Mouse (Mus musculus) CH12.LX (cell line): Measurements from ENCODE around the gene Coro7. TPM values are rescaled to one million over a fixed set of nuclear protein-coding genes. Genes with fewer than 3 reads are reported as not detected.

Experiments
- DNase-seq: peaks from one replicate; pipeline ENCODE4 v3.0.0-alpha.2; 2013; ENCODE audit errors: extremely low read depth
- H3K27ac ChIP-seq: 2 replicates; pipeline ENCODE4 v1.5.1; 2012; ENCODE audit warnings: low read depth, mild to moderate bottlenecking, control low read depth, moderate library complexity; ENCODE audit not compliant: insufficient read depth
- H3K27me3 ChIP-seq: replicated peaks from 2 replicates; pipeline ENCODE3; 2012; ENCODE audit warnings: inconsistent platforms
- H3K36me3 ChIP-seq, 2 experiments: replicated peaks in 1 of 2; 2 replicates each; pipeline versions ENCODE3 to v1.6.1; 2012; ENCODE audit warnings: inconsistent platforms in 1 of 2, low read length in 1 of 2, mild to moderate bottlenecking in 1 of 2, mixed read lengths in 1 of 2, moderate library complexity in 1 of 2; ENCODE audit not compliant: control insufficient read depth in 1 of 2, insufficient read depth in 1 of 2
- H3K4me1 ChIP-seq, 2 experiments: 2 replicates each; pipeline ENCODE4 v1.6.1; 2012; ENCODE audit warnings: inconsistent platforms in 1 of 2, moderate library complexity in 1 of 2; ENCODE audit not compliant: insufficient read depth in 2 of 2, control insufficient read depth in 1 of 2
- H3K4me2 ChIP-seq: 2 replicates; pipeline ENCODE4 v1.6.1; 2012; ENCODE audit warnings: low read depth, mild to moderate bottlenecking, control low read depth; ENCODE audit not compliant: poor library complexity, insufficient read depth, severe bottlenecking
- H3K4me3 ChIP-seq, 3 experiments: fragments of 150-350 bp in 1 of 3; sonication (generic) in 1 of 3; replicated peaks in 1 of 3; 2 replicates each; pipeline versions ENCODE3 to v1.5.1; 2011 to 2012; ENCODE audit warnings: low read depth in 2 of 3, low read length in 2 of 3, mild to moderate bottlenecking in 2 of 3, moderate library complexity in 2 of 3, control low read depth in 1 of 3, improper control_type of control experiment in 1 of 3, inconsistent platforms in 1 of 3, mixed read lengths in 1 of 3; ENCODE audit not compliant: poor library complexity in 1 of 3
- H3K79me2 ChIP-seq: replicated peaks from 2 replicates; pipeline ENCODE4 v1.6.1; 2012; ENCODE audit warnings: mild to moderate bottlenecking, moderate library complexity; ENCODE audit not compliant: control insufficient read depth, poor library complexity, insufficient read depth, severe bottlenecking; ENCODE audit errors: extremely low read depth
- H3K9ac ChIP-seq: 2 replicates; pipeline ENCODE4 v1.6.1; 2012; ENCODE audit warnings: low read depth, mild to moderate bottlenecking, control low read depth, moderate library complexity; ENCODE audit not compliant: insufficient read depth
- H3K9me3 ChIP-seq: replicated peaks from 2 replicates; pipeline ENCODE3; 2012; ENCODE audit warnings: low read length, inconsistent platforms, mixed read lengths
- ETS1 ChIP-seq: conservative IDR thresholded peaks from 2 replicates; pipeline ENCODE4 v1.6.1; 2012; ENCODE audit warnings: low read depth, mild to moderate bottlenecking, inconsistent platforms, low read length, improper control_type of control experiment, moderate library complexity
- JUN ChIP-seq: IDR thresholded peaks from 2 replicates; pipeline ENCODE4 v1.6.1; 2011; ENCODE audit warnings: low read depth, mild to moderate bottlenecking, low read length, improper control_type of control experiment, moderate library complexity; ENCODE audit not compliant: insufficient read depth
- JUND ChIP-seq: conservative IDR thresholded peaks from 2 replicates; pipeline ENCODE4 v1.6.1; 2011; ENCODE audit warnings: low read depth, low read length, improper control_type of control experiment
- MAX ChIP-seq: IDR thresholded peaks from 2 replicates; pipeline ENCODE4 v1.6.1; 2011; ENCODE audit warnings: low read length, improper control_type of control experiment
- MXI1 ChIP-seq: IDR thresholded peaks from 2 replicates; pipeline ENCODE4 v1.6.1; 2011; ENCODE audit warnings: mild to moderate bottlenecking, low read depth, low read length, improper control_type of control experiment
- NELFE ChIP-seq: IDR thresholded peaks from 2 replicates; pipeline ENCODE4 v1.6.1; 2011; ENCODE audit warnings: low read depth, low read length, improper control_type of control experiment
- NRF1 ChIP-seq: IDR thresholded peaks from 2 replicates; pipeline ENCODE4 v1.6.1; 2014; ENCODE audit warnings: low read depth, mild to moderate bottlenecking, inconsistent platforms, low read length, improper control_type of control experiment, moderate library complexity
- POLR2A ChIP-seq: IDR thresholded peaks from 2 replicates; pipeline ENCODE4 v1.6.1; 2011; ENCODE audit warnings: low read depth, mild to moderate bottlenecking, improper control_type of control experiment, low read length
- POLR2AphosphoS2 ChIP-seq: IDR thresholded peaks from 2 replicates; pipeline ENCODE4 v1.6.1; 2011; ENCODE audit warnings: low read depth, low read length, improper control_type of control experiment
- UBTF ChIP-seq: IDR thresholded peaks from 2 replicates; pipeline ENCODE4 v1.6.1; 2012; ENCODE audit warnings: low read depth, mild to moderate bottlenecking, inconsistent platforms, low read length, improper control_type of control experiment, moderate library complexity
- USF2 ChIP-seq: conservative IDR thresholded peaks from 2 replicates; pipeline ENCODE4 v1.6.1; 2011; ENCODE audit warnings: low read depth, low read length, improper control_type of control experiment
- ZNF384 ChIP-seq: IDR thresholded peaks from 2 replicates; pipeline ENCODE4 v1.6.1; 2012; ENCODE audit warnings: low read depth, low read length, improper control_type of control experiment, inconsistent platforms
- dilution Hi-C: fragments of 300-500 bp; cut with MboI; formaldehyde crosslinking; loops from 2 replicates; pipeline ENCODE4 v1.14.3; 2020; ENCODE audit warnings: low sequenced_read_pairs; ENCODE audit not compliant: extremely low pct_unique_long_range_greater_than_20kb, extremely low pct_ligation_motif_present
- in situ Hi-C: fragments of 300-500 bp; cut with MboI; formaldehyde crosslinking; loops from 3 replicates; pipeline ENCODE4 v1.14.3; 2019; ENCODE audit warnings: low sequenced_read_pairs, low pct_ligation_motif_present, low pct_unique_long_range_greater_than_20kb, mixed read lengths
- polyA plus RNA-seq: library from polyadenylated mRNA; unstranded; fragments of >175 nt; gene quantifications from 2 replicates; pipeline ENCODE4 v1.2.1, GENCODE M21; 2012; ENCODE audit warnings: low read depth; ENCODE audit not compliant: insufficient read length
- total RNA-seq, 2 experiments: library from RNA; depleted of rRNA; stranded (reverse); fragments of 300-350 nt in 1 of 2; fragments of >200 nt in 1 of 2; gene quantifications; 2 replicates each; pipeline ENCODE4 v1.2.3; 2012 to 2014

Coro7 gene
- total and polyA plus RNA-seq, 3 experiments: 5.7 to 40.2 (median 20.0) TPM

DNA sequence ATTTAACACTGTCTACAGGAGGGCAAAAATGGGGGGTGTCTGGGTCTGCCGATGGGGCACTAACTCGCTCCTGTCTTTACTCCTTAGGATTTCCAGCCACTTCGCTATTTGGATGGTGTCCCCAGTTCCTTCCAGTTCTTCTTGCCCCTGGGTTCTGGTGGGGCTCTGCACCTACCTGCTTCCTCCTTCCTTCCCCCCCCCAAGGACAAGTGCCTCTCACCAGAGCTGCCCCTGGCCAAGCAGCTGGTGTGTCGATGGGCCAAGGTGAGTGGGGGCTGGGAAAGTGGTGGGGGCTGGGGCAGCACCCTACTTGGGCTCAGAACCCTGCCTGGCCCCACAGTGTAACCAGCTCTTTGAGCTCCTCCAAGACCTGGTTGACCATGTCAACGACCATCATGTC is 68.4 kb downstream of the Coro7 start:
- TF ChIP-seq ETS1: no peak
- no peak for TF ChIP-seq JUN
- TF ChIP-seq MXI1: no peak
- no peak for TF ChIP-seq MAX
- no peak for TF ChIP-seq USF2
- TF ChIP-seq NRF1: no peak
- no peak for TF ChIP-seq JUND
- no peak for DNase-seq
- Histone ChIP-seq H3K4me3 (no peak overlapping the region), H3K9ac (no peak overlapping the region), H3K4me1 (peaks cover 5 to 7% of the 10 kb centered on the region in 2 experiments; a peak in 3 of 4 replicates), H3K36me3 (peaks cover 39 to 55% of the 10 kb centered on the region in 2 experiments), H3K27me3 (no peaks in the 10 kb centered on the region), H3K79me2 (no peaks in the 10 kb centered on the region), H3K4me2 (no peak overlapping the region), H3K9me3 (no peaks in the 10 kb centered on the region), H3K27ac (no peak overlapping the region)
- in situ Hi-C loops (loop anchor here (5.0 kb wide), 3 partner anchors 44 to 304 kb away; no protein-coding TSS in a partner anchor), dilution Hi-C loops (no loop called here)

DNA sequence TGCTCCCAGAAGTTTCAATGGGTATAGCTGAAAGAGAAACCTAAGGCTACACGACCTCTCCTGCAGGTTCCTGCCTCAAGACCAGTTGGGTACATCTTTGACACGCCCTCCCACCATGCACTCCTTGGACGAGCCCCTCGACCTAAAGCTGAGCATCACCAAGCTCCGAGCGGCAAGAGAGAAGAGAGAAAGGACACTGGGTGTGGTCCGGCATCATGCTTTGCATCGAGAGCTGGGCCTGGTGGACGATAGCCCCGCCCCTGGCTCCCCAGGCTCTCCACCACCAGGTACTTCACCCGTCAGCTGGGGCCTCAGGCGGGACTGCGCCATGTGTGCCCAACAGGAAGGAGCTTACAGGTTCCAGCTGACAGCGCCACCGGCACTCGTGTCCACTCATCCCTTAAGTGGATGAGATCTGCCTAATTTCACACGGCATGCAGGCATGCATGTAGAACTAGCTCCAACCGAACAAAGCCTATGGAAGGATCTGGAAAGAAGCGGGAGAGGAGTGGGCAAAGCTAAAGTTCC is 71.0 kb downstream of the Coro7 start:
- Histone ChIP-seq H3K4me1 (peaks cover 5 to 7% of the 10 kb centered on the region in 2 experiments; a peak in 3 of 4 replicates), H3K9me3 (no peaks in the 10 kb centered on the region), H3K27me3 (no peaks in the 10 kb centered on the region), H3K36me3 (peaks cover 15 to 29% of the 10 kb centered on the region in 2 experiments), H3K27ac (no peak overlapping the region), H3K9ac (no peak overlapping the region), H3K79me2 (no peaks in the 10 kb centered on the region), H3K4me2 (no peak overlapping the region), H3K4me3 (no peak overlapping the region)
- DNase-seq: no peak
- dilution Hi-C loops: no loop called here
- TF ChIP-seq JUN (no peak), ZNF384 (no peak), POLR2A (no peak), ETS1 (no peak), NELFE (no peak), POLR2AphosphoS2 (no peak), NRF1 (no peak), MAX (no peak), UBTF (no peak)
- in situ Hi-C loops: no loop called here
